Mouse (Mus musculus): ENCODE measurements around the gene Pxt1.

- TF ChIP-seq CTCF (IDR thresholded peaks at IDR 0.05; ENCODE audit: low read depth) (no peak), EP300 (optimal IDR thresholded peaks at IDR 0.05) (no peak)
These were observed 23.5 kb upstream of the Pxt1 start for GRCm38 (mm10) chr17:28967021-28967610.
